Mouse (Mus musculus): Measurements from ENCODE around the gene Fst. TPM values are rescaled to one million over a fixed set of nuclear protein-coding genes. Genes with fewer than 3 reads are reported as not detected.

Fst gene
- 1 to 10 TPM; 5.4 to 9.0 TPM for total RNA-seq (2021)
- long read RNA-seq, experiment 1, transcript Fst-201 (6 exons, 1,851 nt): major isoform, 10 of 14 reads
- long read RNA-seq, experiment 1, partial matches to known transcripts: 0 of 14 reads
- long read RNA-seq, experiment 1, other reads (novel, unspliced or antisense): 2 of 14 reads
- long read RNA-seq, experiment 2, transcript Fst-201 (6 exons, 1,851 nt): major isoform, 5 of 6 reads
- long read RNA-seq, experiment 2, partial matches to known transcripts: 1 of 6 reads
- long read RNA-seq, experiment 2, other reads (novel, unspliced or antisense): 0 of 6 reads

DNA sequence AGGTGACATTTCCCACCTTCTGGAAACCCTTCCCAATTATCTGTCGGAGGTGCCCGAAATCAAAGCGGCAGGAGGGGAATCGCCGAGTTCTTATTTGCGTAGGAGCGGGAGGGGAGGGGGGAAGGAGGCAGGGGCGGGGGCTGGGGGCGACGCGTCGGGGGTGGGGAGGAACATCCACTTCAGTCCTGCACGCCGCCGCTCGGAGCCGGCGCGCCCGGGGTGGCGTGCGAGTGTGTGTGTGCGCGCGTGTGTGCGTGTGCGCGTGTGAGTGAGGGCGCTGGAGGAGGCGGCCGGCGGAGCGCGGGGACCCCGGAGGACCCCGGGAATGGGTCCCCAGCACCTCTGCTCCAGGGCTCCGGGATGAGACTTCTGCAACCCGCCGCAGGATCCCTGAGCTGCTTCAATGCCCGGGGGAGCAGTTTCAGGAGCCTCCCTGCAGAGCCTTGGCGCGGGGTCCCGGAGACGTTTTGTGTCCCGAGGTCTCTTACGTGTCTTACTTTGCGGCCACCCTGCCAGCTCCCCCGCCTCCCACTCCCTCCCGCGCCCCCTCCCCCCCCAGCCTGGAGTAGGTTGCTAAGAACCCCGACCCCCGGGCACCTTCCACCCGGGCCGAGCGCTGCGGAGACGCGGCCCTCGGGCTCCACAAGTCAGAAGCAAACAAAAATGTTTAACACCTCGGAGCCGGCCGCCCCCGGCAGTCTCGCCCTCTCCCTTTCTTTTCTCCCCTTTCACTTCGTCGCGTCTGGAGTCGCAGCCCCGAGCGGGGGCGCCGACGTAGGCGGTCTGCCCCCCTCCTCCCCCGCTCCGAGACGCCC lies at the start of gene Fst:
TSS of gene Fst (minus strand) at position 66 of the 815 bp plus-strand sequence.
- DNase-seq (ENCODE audit: low spot score in 2 of 2): peak in 1 of 2 experiments; percentile 26

DNA sequence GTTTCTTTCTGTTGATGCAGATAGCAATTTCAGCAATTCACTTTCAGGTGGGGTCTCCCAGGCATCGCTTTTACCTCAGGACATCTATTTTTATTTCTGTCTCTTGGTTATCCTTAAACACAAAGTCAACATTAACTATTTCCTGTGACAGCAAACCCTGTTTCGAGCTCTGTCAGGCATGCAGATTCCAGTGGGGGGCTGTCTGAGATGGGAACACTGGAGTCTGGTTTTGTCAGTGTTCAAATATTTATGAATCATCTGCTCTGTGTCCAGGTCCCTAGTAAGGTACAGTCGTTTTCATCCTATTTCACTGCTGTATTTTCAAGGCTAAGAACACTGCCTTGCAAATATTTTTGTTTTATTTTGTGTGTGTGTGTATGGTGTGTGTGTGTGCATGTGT lies 35.1 kb upstream of the Fst start:
- no peak for DNase-seq (ENCODE audit: low spot score in 2 of 2)

DNA sequence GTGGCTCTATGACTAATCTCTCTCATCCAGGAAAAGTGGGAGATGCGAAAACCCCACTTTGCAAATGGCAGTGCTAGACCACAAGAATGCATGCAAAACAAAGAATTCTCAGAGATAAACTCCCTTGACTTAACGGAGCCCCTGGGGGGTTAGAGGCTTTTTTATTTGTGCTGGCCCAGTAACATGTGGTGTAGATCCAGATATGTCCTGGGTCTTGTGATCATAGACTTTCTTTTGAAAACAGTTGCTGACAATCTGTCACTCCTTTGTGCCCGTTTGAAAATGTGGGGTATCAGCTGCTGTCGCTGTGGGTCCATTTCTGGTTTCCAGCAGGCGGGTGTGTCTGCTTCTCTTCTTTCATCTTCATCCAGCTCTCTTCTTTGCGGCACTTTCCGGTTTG lies 29.4 kb upstream of the Fst start:
- no peak for DNase-seq (ENCODE audit: low spot score in 2 of 2)

GRCm38 (mm10) chr13:114478329-114478728 lies 19.6 kb upstream of the Fst start:
- DNase-seq (ENCODE audit: low spot score in 2 of 2): no peak

DNA sequence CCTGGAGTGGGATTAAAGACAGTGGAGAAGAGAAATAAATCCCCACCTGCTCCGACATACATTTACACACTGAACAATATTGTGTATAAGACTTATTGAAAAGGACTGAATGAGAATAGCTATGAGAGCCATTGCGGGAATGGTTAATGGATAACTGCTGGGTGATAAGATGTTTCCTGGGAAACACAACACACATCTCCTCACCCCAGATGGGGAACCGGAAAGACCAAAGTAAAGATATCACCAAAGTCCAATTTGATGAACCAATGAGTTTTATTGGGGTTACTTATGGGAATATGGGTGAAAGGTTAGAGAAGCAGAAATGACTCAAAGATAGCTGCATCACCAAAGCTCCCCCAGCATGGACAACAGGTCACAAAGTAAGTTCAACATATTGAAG lies 11.2 kb upstream of the Fst start:
- no peak for DNase-seq (ENCODE audit: low spot score in 2 of 2)

GRCm38 (mm10) chr13:114466269-114466919 lies 7.6 kb upstream of the Fst start:
- no peak for DNase-seq (ENCODE audit: low spot score in 2 of 2)

- no peak for DNase-seq (ENCODE audit: low spot score in 2 of 2)
Observed at GRCm38 (mm10) chr13:114465387-114465786, 6.6 kb upstream of the Fst start.

GRCm38 (mm10) chr13:114464824-114465223 lies 6.1 kb upstream of the Fst start:
- no peak for DNase-seq (ENCODE audit: low spot score in 2 of 2)

DNA sequence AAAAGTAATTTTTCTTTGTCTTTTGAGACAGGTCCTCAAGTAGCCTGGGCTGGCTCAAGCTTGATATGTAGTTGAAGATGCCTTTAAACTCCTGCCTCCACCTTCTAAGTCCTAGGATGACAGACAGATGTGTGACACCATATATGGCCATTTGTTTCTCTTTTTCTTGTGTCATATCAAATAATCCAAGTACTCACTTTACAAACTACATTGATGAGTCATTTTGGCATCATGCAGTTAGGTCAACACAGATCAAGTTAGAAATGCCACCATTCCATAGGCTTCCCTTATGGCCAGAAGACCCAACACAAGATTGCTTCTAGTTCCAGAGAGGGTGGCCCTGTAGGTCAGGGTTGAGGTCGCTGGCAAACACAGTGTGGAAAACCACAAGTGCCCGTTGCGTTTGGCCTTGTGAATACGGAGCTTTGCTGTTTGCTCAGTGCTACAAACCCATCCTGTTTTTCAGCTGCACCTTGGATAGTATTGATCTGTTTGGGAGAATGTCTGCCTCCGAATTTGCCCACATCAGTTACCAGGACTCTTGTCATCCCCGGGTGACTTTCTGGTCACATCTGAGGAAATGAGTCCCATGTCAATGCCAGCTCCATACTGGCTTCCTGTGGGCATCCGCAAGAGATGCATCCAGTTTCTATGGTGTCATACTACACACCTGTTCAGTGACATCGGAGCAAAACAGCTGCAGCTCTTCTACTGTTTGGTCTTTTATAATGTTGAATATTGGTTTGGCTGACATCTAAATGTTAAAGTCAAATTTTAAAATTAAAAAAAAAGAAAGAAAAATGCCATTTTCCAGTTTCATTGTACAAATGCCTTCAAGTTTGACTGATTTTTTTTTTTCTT lies 4.0 kb upstream of the Fst start:
- DNase-seq (ENCODE audit: low spot score in 2 of 2): no peak

- no peak for DNase-seq (ENCODE audit: low spot score in 2 of 2)
Observed at GRCm38 (mm10) chr13:114460306-114460892, 1.6 kb upstream of the Fst start.

GRCm38 (mm10) chr13:114459701-114460160 lies 980 bp upstream of the Fst start:
- DNase-seq (ENCODE audit: low spot score in 2 of 2): no peak

DNA sequence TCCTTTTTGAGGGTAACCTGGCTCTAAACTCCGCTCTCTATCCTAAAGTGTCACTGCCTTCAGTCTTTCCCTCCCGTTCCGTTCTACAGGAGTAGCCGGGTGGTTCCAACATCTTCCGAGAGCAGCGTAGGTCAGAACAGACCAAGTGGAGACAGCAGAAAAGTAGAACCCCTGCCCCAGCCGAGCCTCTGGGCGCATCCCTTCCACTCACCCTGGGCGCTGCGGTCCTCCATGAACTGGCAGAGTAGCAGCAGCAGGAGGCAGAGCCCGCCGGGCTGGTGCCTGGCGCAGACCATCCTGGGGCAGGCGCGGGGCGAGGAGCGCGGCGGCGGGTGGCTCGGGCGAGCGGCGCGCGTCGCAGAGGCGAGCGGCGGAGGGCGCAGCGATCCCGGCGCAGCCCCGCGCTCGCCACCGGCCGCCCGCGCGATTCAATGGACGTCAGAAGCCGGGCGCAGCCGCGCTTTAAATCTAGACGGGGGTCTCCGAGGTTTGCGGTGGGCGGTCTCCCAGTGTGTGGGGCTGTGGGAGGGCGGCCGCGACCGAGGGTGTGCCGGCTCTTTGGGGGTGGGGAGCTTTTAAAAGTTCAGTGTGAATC lies 363 bp downstream of the Fst start:
- DNase-seq (ENCODE audit: low spot score in 2 of 2): peak; percentile 6 to 15

GRCm38 (mm10) chr13:114457567-114458120 lies 1.1 kb downstream of the Fst start:
- no peak for DNase-seq (ENCODE audit: low spot score in 2 of 2)

DNA sequence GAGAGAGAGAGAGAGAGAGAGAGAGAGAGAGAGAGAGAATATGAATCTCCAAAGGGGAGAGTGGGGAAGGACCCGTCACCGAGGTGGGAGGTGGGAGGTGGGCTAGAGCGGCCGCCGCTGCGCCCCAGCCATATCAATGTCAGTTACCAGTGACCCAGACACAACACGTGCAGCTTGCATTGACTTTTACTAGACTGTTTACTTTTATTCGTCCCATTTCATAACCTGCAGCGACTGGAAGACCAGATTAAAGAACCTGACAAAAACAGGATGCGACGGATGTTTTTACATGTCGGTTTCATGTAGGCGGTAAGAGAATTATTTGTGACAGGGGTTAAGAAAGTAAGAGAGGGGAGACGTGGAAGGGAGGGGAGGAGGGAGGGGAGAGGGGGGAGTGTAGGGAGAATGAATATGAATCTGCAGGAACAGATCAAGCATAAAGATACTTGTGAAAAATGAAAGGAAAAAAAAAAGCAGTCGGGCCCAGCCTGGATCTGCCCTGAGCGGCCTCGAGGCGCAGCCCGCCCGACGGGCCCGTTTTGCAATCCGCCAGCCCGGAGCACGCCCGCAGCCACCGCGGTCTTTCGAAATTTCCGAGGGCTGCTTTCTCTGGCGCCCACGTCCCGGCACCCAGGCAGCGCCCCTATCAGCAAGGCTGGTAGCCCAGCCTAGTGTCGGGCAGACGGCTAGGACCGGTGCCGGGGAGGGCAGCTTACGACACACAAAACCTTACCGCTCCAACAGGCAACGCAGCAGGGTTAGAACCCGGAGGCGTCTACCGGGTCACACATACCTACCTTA lies 1.8 kb downstream of the Fst start:
- peak in 1 of 2 experiments; percentile 12 for DNase-seq (ENCODE audit: low spot score in 2 of 2)

DNA sequence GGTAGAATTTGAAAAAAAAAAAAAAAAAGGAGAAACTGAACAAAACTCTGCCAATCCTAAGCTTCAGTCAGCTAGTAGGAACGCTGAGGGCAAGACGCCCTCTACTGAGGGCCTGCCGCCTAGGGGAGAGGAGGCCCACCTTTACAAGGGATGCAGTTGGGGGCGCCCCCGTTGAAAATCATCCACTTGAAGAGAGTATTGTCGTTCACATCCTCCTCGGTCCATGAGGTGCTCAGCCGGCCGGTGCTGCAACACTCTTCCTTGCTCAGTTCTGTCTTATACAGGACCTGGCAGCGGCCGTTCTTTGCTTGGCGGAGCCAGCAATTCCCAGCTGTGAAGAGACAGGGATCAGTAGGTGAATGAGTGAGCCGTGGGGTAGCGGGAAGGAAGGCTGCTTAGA lies 2.5 kb downstream of the Fst start:
- peak in 1 of 2 experiments; percentile 14 for DNase-seq (ENCODE audit: low spot score in 2 of 2)

DNA sequence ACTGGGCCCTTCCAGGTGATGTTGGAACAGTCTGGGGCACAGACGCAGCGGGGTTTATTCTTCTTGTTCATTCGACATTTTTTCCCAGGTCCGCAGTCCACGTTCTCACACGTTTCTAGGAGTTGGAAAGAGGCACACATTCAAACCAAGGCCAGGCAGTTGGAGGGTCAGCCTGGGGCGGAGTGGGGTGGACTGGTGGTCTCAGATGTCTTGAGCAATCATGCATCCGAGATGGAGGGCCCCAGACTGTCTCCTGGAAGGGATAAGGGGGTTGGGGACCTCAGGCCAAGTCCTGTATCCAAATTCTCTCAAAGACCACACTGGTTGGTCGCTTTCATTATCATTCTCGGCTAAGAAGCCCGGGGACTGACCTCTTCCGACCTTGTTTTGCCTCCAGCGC lies 3.0 kb downstream of the Fst start:
- DNase-seq (ENCODE audit: low spot score in 2 of 2): no peak

- no peak for DNase-seq (ENCODE audit: low spot score in 2 of 2)
Observed at GRCm38 (mm10) chr13:114447213-114447612, 11.5 kb downstream of the Fst start.

- DNase-seq (ENCODE audit: low spot score in 2 of 2): no peak
Observed at GRCm38 (mm10) chr13:114432491-114432890, 26.3 kb downstream of the Fst start.

GRCm38 (mm10) chr13:114425230-114425629 lies 33.5 kb downstream of the Fst start:
- DNase-seq (ENCODE audit: low spot score in 2 of 2): no peak

Data from left cerebral cortex, adult 18-20 months (tissue).